Mouse (Mus musculus) lung, embryonic 16.5 days (tissue): ENCODE results near the gene Tmc4. TPM values are rescaled to one million over a fixed set of nuclear protein-coding genes. Genes with fewer than 3 reads are reported as not detected.

ENCODE experiments used
- ATAC-seq: fragments of 200-750 bp; cut with Nextera tagmentation; 2 replicates; pipeline ENCODE4 v1.8.0; 2017; ENCODE audit warnings: low read depth, mild to moderate bottlenecking, moderate library complexity
- H3K27ac ChIP-seq: fragments of 300-500 bp; sonication (generic); 2 replicates; pipeline ENCODE4 v1.5.1; 2014; ENCODE audit warnings: mild to moderate bottlenecking, control low read depth, low read length
- H3K27me3 ChIP-seq: fragments of 300-500 bp; sonication (generic); 2 replicates; pipeline ENCODE4 v1.6.1; 2014; ENCODE audit warnings: low read depth, low read length, mixed read lengths; ENCODE audit not compliant: control insufficient read depth, insufficient read depth
- H3K36me3 ChIP-seq: fragments of 300-500 bp; sonication (generic); 2 replicates; pipeline ENCODE4 v1.6.1; 2014; ENCODE audit warnings: low read length; ENCODE audit not compliant: control insufficient read depth, insufficient read depth
- H3K4me1 ChIP-seq: fragments of 300-500 bp; sonication (generic); replicated peaks from 2 replicates; pipeline ENCODE4 v1.6.1; 2014; ENCODE audit warnings: low read length, mixed read lengths; ENCODE audit not compliant: control insufficient read depth, insufficient read depth
- H3K4me2 ChIP-seq: fragments of 300-500 bp; sonication (generic); 2 replicates; pipeline ENCODE4 v1.6.1; 2014; ENCODE audit warnings: low read depth, low read length, control low read depth
- H3K4me3 ChIP-seq: fragments of 300-500 bp; sonication (generic); 2 replicates; pipeline ENCODE4 v1.5.1; 2014; ENCODE audit warnings: mild to moderate bottlenecking, low read length, control low read depth
- H3K9ac ChIP-seq: fragments of 300-500 bp; sonication (generic); 2 replicates; pipeline ENCODE4 v1.6.1; 2014; ENCODE audit warnings: low read length, control low read depth
- H3K9me3 ChIP-seq: fragments of 300-500 bp; sonication (generic); 2 replicates; pipeline ENCODE4 v1.6.1; 2016; ENCODE audit warnings: low read length; ENCODE audit not compliant: control insufficient read depth
- WGBS: fragments of 180-500 bp; shearing (Covaris S2); extraction: QIAGEN DNeasy Blood & Tissue Kit; methylation state at CpG from one replicate; pipeline ENCODE4 v1.1.7; 2014; 5-methylcytosine and 5-hydroxymethylcytosine counted together
- polyA plus RNA-seq: library from polyadenylated mRNA; unstranded; fragments of >200 nt; fragmentation: Nextera tagmentation; extraction: Ambion mirVana; gene quantifications from 2 replicates; pipeline ENCODE4 v1.2.1, GENCODE M21; 2015

The Tmc4 gene
- polyA plus RNA-seq, 1 experiment from 2014 or later: 33.8 TPM

DNA sequence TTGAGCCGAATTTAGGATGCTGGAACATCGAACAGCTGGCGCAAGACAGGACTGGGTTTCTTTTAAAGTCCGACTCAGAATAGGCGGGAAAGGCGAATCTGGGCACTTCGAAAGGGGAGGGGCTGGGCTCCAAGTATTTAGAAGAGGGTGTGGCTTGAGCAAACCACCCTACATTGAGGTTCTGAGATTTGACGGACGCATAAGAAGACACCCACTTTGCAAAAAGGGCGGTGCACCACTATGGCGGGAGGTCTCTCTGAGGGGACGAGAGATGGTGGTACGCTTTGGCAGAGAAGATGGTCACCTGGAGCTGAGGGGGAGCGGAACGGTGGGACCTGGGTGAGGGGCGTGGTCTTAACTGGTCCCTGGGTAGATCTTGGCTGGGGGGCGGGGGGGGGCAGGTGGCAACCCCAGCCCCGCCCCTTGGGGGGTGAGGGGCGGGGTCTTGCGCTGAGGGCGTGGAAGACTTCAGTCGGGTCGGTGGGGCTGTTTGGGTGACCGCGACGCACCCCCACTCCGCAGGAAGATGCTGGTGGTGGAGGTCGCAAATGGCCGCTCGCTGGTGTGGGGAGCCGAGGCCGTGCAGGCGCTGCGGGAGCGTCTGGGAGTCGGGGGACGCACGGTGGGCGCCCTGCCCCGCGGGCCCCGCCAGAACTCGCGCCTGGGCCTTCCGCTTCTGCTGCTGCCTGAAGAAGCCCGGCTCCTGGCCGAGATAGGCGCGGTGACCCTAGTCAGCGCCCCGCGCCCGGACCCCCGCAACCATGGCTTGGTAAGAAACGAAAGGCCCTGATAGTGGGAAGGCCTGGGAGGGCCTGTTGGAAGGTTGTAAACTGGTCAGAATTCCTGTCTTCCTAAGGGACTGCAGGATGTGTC lies 17.0 kb upstream of the Tmc4 start:
- WGBS: 1% methylated on average over 48 of the region's 55 CpGs
- ATAC-seq: peak; percentile 73

DNA sequence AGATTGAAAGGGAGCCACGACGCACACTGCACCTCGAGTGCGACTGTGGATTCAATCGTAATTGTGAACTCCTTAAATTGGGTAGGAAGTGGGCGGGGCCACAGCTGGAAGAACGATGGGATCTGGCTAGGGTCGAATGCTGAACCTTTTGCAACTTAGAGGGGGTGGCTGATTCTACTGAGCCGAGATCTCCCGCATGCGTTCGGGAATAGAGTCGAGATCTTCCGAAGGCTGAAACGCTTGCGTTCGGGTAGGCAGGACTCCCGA lies 16.4 kb upstream of the Tmc4 start:
- H3K4me2 ChIP-seq: peak overlapping the region; percentile 85
- H3K36me3 ChIP-seq: peaks cover 19% of the 10 kb centered on the region
- H3K9me3 ChIP-seq: no peaks in the 10 kb centered on the region
- WGBS: 0% methylated on average over 18 of the region's 18 CpGs
- H3K4me3 ChIP-seq: peak overlapping the region; percentile 83
- no peaks in the 10 kb centered on the region for H3K27me3 ChIP-seq
- no peak for ATAC-seq
- peak overlapping the region; percentile 96 for H3K9ac ChIP-seq
- H3K27ac ChIP-seq: peak overlapping the region; percentile 98
- peaks cover 17% of the 10 kb centered on the region for H3K4me1 ChIP-seq

More for the DNA sequence above, 17.0 kb upstream of the Tmc4 start:
- Histone ChIP-seq H3K4me2 (peak overlapping the region; percentile 85), H3K4me1 (peaks cover 17% of the 10 kb centered on the region), H3K27ac (peak overlapping the region; percentile 98), H3K36me3 (peaks cover 25% of the 10 kb centered on the region), H3K27me3 (no peaks in the 10 kb centered on the region), H3K4me3 (peak overlapping the region; percentile 83), H3K9me3 (no peaks in the 10 kb centered on the region), H3K9ac (peak overlapping the region; percentile 96)

DNA sequence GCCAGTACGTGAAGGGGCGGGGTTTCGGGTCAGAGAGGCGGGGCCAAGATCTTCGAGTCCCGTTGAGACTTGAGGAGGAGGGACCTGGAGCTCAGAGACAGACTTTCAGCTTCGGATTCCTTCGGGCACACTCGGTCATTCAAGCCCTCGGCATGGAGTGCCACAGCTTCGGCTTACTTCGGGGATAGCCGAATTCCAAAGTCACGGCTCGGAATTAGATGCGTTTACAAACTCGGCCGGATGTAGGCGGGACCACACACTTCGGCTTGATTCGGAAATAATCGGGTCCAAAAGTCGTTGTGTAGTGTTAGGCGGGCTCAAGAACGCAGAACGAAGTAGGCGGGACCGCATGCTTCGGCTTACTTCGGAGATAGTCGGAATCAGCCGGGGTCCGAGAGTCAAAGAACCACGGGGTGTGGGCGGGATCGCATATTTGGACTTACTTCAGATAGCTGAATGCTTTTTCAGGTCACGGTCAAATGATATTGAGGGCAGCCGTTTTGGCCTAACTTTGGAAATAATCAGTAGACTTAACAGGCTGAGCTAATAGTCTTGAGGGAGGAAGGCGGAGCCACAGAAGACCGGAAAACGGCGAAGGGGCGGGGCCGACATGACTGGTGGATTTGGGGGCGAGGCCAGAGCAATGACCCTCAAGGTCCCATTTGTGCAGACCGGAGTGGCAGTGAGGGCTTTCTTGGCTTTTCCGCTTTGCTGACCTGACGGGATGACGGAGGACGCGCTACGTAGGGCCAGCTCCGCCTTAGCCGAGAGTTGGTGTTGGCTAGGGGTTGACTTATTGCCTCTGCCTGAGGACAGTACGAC lies 15.8 kb upstream of the Tmc4 start, which contains the start of gene Mboat7:
Gene Mboat7 (minus strand): TSS at position 537 of the 822 bp plus-strand sequence.
- Histone ChIP-seq H3K9me3 (no peaks in the 10 kb centered on the region), H3K4me3 (peak within 1 kb of the TSS; percentile 83), H3K9ac (peak within 1 kb of the TSS; percentile 96), H3K36me3 (peaks cover 16% of the 10 kb centered on the region), H3K27ac (peak within 1 kb of the TSS; percentile 98), H3K4me1 (peaks cover 17% of the 10 kb centered on the region), H3K4me2 (peak within 1 kb of the TSS; percentile 85), H3K27me3 (no peaks in the 10 kb centered on the region)
- WGBS: under 1% methylated on average over 55 of the region's 55 CpGs
- ATAC-seq: peak; percentile 90

- no peaks in the 10 kb centered on the region for H3K9me3 ChIP-seq
- H3K4me2 ChIP-seq: peak within 1 kb of the TSS; percentile 85
- peak within 1 kb of the TSS; percentile 98 for H3K27ac ChIP-seq
- H3K4me1 ChIP-seq: peaks cover 17% of the 10 kb centered on the region
- no peak for ATAC-seq
- peaks cover 12% of the 10 kb centered on the region for H3K36me3 ChIP-seq
- H3K4me3 ChIP-seq: peak within 1 kb of the TSS; percentile 83
- under 1% methylated on average over 49 of the region's 49 CpGs for WGBS
- H3K9ac ChIP-seq: peak within 1 kb of the TSS; percentile 96
- H3K27me3 ChIP-seq: no peaks in the 10 kb centered on the region
These were observed 15.1 kb upstream of the Tmc4 start, which contains the start of gene Tsen34 for GRCm38 (mm10) chr7:3692382-3692986. TSS of gene Tsen34 (plus strand) at chr7:3692863.

DNA sequence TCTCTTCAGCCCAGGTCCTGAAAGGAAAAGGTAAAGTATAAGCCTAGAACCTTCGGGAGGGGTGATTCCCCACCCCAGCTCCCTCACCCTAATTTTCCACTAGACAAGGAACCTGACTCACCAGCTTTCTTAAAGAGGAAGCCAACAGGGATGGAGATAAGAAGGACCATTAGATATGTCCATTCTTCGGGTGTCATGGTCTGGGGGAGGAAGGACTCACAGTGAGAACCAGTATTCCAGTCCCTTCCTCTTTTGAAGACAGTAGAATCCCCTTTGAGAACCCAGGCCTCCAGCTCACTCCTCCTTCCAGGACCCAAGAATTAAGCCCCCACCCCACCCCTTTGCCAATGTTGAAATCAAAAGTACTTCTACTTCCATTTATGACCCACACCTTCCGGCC lies 14.6 kb upstream of the Tmc4 start:
- 26% methylated on average over 3 of the region's 3 CpGs for WGBS
- peak overlapping the region; percentile 98; the same call in 1 of the 2 replicates for H3K27ac ChIP-seq

DNA sequence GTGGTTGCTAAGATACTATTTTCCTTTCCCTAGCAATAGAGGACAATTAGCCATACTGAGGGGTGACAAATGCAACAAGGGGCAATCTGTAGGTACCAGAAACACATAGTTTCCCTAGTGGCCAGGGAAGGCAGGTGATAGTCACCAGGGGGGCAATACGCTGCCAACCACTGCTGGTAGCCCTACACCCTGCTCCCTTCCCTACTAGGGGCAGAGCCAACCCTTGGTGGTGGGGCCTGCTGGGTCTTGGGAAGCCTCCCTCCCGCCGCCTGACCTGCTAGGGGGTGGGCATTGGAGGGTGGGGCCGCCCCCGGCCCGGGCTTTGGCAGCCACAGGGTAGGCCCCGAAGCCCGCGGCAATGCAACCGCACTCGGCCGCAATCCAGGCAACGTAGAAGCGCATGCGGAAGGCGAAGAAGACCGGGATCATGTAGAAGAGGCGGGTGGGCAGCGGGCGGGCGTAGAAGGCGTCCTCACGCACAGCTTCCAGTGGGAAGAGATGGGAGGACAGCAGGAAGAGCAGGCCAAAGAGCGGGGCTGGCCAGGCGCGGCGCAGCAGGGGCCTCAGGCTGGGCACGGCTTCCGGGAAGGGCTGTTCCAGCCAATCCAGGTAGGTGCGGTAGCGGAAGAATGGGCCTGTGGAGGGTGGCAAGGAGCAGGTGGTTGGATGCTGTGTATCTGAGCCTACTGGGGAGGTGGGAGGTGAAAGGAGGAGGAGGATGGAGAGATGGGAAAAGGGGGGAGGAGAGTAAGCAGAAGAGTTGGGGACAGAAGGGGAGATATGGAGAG lies 8.2 kb upstream of the Tmc4 start:
- no peak overlapping the region for H3K4me3 ChIP-seq
- no peaks in the 10 kb centered on the region for H3K9me3 ChIP-seq
- WGBS: 84% methylated on average over 31 of the region's 31 CpGs
- H3K9ac ChIP-seq: no peak overlapping the region
- ATAC-seq: no peak
- H3K4me1 ChIP-seq: no peaks in the 10 kb centered on the region
- H3K4me2 ChIP-seq: no peak overlapping the region
- H3K27me3 ChIP-seq: no peaks in the 10 kb centered on the region
- H3K36me3 ChIP-seq: peaks cover 12% of the 10 kb centered on the region
- no peak overlapping the region for H3K27ac ChIP-seq

More for the DNA sequence above, 14.6 kb upstream of the Tmc4 start:
- peaks cover 17% of the 10 kb centered on the region for H3K4me1 ChIP-seq
- no peak for ATAC-seq
- H3K4me2 ChIP-seq: peak overlapping the region; percentile 85
- H3K36me3 ChIP-seq: peaks cover 10% of the 10 kb centered on the region
- peak overlapping the region; percentile 83 for H3K4me3 ChIP-seq
- H3K27me3 ChIP-seq: no peaks in the 10 kb centered on the region
- H3K9ac ChIP-seq: peak overlapping the region; percentile 96
- H3K9me3 ChIP-seq: no peaks in the 10 kb centered on the region

DNA sequence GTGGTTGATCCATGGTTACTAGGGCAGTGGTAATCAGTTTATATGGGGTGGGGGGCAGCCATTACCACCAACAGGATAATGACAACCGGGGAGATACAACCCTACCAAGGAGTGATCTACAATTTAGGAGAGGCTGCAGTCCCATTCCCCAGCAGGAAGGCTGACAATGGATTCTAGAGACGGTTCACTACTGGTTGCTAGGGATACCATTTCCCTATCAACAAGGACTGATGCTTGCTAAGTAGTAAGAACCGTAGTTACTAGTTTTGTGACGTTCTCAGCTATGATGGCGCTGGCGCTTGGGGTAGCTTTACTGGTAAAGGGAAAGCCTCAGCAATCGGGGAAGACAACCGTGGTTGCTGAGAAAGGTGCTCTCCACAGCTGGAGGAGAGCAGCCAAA lies 7.3 kb upstream of the Tmc4 start:
- Histone ChIP-seq H3K36me3 (peaks cover 15% of the 10 kb centered on the region), H3K27ac (no peak overlapping the region), H3K4me3 (no peak overlapping the region), H3K27me3 (no peaks in the 10 kb centered on the region), H3K4me1 (no peaks in the 10 kb centered on the region), H3K9ac (no peak overlapping the region), H3K4me2 (no peak overlapping the region), H3K9me3 (no peaks in the 10 kb centered on the region)
- 87% methylated on average over 8 of the region's 8 CpGs for WGBS
- ATAC-seq: no peak

DNA sequence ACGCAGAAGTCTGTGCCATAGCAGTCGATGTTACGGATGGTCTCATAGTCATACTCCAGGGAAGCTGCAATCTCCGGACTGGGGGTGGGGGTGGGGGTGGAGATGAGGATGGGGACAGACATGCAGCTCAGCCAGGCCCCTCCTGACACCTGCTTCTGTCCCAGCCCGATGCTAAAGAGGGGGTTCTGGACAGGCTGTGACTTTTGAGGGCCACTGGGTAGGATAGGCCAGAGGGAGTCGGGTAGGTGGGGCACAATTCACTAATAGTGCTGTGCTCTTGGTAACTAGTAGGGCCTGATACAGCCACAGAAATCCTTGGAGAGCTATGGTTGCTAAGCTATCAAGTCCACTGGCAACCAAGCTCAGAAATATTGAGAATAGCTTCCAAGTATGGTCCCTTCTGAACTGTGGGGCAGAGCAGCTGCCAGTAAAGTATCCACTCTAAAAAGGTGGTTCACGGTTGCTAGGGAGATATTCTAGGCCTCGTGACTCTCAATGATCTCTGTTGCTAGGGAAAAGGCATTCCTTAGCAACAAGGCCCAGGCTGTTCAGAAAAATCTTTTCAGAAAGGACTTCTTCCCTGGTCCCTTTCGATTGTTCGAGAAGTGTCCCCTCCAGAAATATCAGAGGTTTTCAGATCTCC lies 6.7 kb upstream of the Tmc4 start:
- H3K27ac ChIP-seq: no peak overlapping the region
- peak; percentile 69 for ATAC-seq
- H3K9ac ChIP-seq: no peak overlapping the region
- H3K9me3 ChIP-seq: no peaks in the 10 kb centered on the region
- H3K4me1 ChIP-seq: no peaks in the 10 kb centered on the region
- 69% methylated on average over 10 of the region's 10 CpGs for WGBS
- no peak overlapping the region for H3K4me3 ChIP-seq
- no peaks in the 10 kb centered on the region for H3K27me3 ChIP-seq
- peaks cover 15% of the 10 kb centered on the region for H3K36me3 ChIP-seq
- H3K4me2 ChIP-seq: no peak overlapping the region
